In genomic region chr1:131137717-131138118, GRCm38 (mm10) we compare ENCODE assay signal across 8 mouse cellular contexts. TPM values are rescaled to one million over a fixed set of nuclear protein-coding genes. Genes with fewer than 3 reads are reported as not detected.
A peak's percentile ranks its signal among the peaks of the same experiment; 100 is the strongest.
DNase-seq lines count a peak whose midpoint lies in the region; ATAC-seq and TF ChIP-seq lines count a peak whose summit lies in the region.

No protein-coding gene starts in this region.

- H3K36me3 ChIP-seq in heart, embryonic 15.5 days = no peaks in the 10 kb centered on the region
- H3K36me3 ChIP-seq in C2C12 (ENCODE audit: control insufficient read depth, insufficient read depth) (no peaks in the 10 kb centered on the region), myocyte (ENCODE audit: control insufficient read depth, insufficient read depth) (no peaks in the 10 kb centered on the region)
- peaks cover 7% of the 10 kb centered on the region for H3K36me3 ChIP-seq in embryonic facial prominence, embryonic 10.5 days (replicated peaks)
- no peaks in the 10 kb centered on the region for H3K36me3 ChIP-seq in intestine, embryonic 14.5 days (ENCODE audit: control insufficient read depth, insufficient read depth, low read length)

- WGBS in heart, embryonic 15.5 days = 2% methylated on average over 35 of the region's 36 CpGs
- WGBS in embryonic facial prominence, embryonic 10.5 days = under 1% methylated on average over 36 of the region's 36 CpGs
- under 1% methylated on average over 33 of the region's 36 CpGs for WGBS in intestine, embryonic 14.5 days

- H3K9ac ChIP-seq in heart, embryonic 15.5 days = peak overlapping the region; percentile 80
- peak overlapping the region; percentile 63 for H3K9ac ChIP-seq in intestine, embryonic 14.5 days (ENCODE audit: low read length)

- no peaks in the 10 kb centered on the region for H3K27me3 ChIP-seq in heart, embryonic 15.5 days
- H3K27me3 ChIP-seq in C2C12 (ENCODE audit: control insufficient read depth, insufficient read depth, insufficient read length) = no peaks in the 10 kb centered on the region
- H3K27me3 ChIP-seq in embryonic facial prominence, embryonic 10.5 days (replicated peaks; ENCODE audit: low read depth, poor library complexity, severe bottlenecking) = no peaks in the 10 kb centered on the region
- H3K27me3 ChIP-seq in intestine, embryonic 14.5 days (replicated peaks; ENCODE audit: control insufficient read depth, insufficient read depth, low read length) = no peaks in the 10 kb centered on the region
- no peaks in the 10 kb centered on the region for H3K27me3 ChIP-seq in myocyte (ENCODE audit: control insufficient read depth, insufficient read depth, insufficient read length)

- TF ChIP-seq POLR2A in myocyte (IDR thresholded peaks at IDR 0.05; ENCODE audit: insufficient read length, low read depth) = no peak

- H3K79me2 ChIP-seq in C2C12 (ENCODE audit: control insufficient read depth, insufficient read depth) (peaks cover 51% of the 10 kb centered on the region), myocyte (ENCODE audit: control insufficient read depth, insufficient read depth) (no peaks in the 10 kb centered on the region)

- intact Hi-C loops in heart, postnatal 10 days (cut with DNase I) = loop anchor here (2.0 to 10.0 kb wide), 4 partner anchors 21 to 263 kb away; no protein-coding TSS in a partner anchor

- H3K4me2 ChIP-seq in heart, embryonic 15.5 days = peak overlapping the region; percentile 95
- H3K4me2 ChIP-seq in intestine, embryonic 14.5 days (ENCODE audit: low read length) = peak overlapping the region; percentile 86
- H3K4me2 ChIP-seq in myocyte (ENCODE audit: low read depth) = peak overlapping the region; percentile 63

- H3K79me3 ChIP-seq in C2C12 (ENCODE audit: low read depth) = peaks cover 27% of the 10 kb centered on the region

- H3ac ChIP-seq in C2C12 (ENCODE audit: control insufficient read depth, insufficient read length, low read depth) = peak overlapping the region; percentile 78
- peak overlapping the region; percentile 12 for H3ac ChIP-seq in myocyte (ENCODE audit: control insufficient read depth, insufficient read length)

- DNase-seq in heart, postnatal 10 days = no peak
- DNase-seq in embryonic facial prominence, embryonic 10.5 days (ENCODE audit: low spot score) = no peak
- no peak for DNase-seq in intestine, embryonic 14.5 days (ENCODE audit: low spot score)
- no peak for DNase-seq in cerebellum, adult 9-11 months
- DNase-seq in layer of hippocampus, postnatal 25 days (ENCODE audit: extremely low spot score in 1 of 2, low spot score in 1 of 2) = no peak

- peak; percentile 59 for ATAC-seq in heart, embryonic 15.5 days (replicated peaks; ENCODE audit: insufficient number of reproducible peaks, insufficient read depth, low FRiP score, low read depth)
- ATAC-seq in intestine, embryonic 14.5 days (replicated peaks; ENCODE audit: low FRiP score, low TSS enrichment, low read depth) = peak; percentile 84

- peak overlapping the region; percentile 86; the same call in 1 of the 2 replicates for H3K27ac ChIP-seq in heart, embryonic 15.5 days
- H3K27ac ChIP-seq in embryonic facial prominence, embryonic 10.5 days (replicated peaks) = peak overlapping the region; percentile 90
- H3K27ac ChIP-seq in intestine, embryonic 14.5 days (ENCODE audit: low read depth) = peak overlapping the region; percentile 95

- TF ChIP-seq CTCF in C2C12 (IDR thresholded peaks at IDR 0.05; ENCODE audit: control insufficient read depth, insufficient read depth, insufficient read length) = no peak

- peaks cover 12% of the 10 kb centered on the region; the same call in 1 of the 2 replicates for H3K4me1 ChIP-seq in heart, embryonic 15.5 days (replicated peaks)
- peaks cover 33% of the 10 kb centered on the region for H3K4me1 ChIP-seq in embryonic facial prominence, embryonic 10.5 days
- H3K4me1 ChIP-seq in intestine, embryonic 14.5 days (replicated peaks; ENCODE audit: control insufficient read depth, insufficient read depth, low read length) = 0 out of 2 replicates have a peak, but pooled peaks cover 4% of the 10 kb centered on the region

- H3K4me3 ChIP-seq in heart, embryonic 15.5 days = peak overlapping the region; percentile 95
- H3K4me3 ChIP-seq in C2C12 (ENCODE audit: insufficient read depth, poor library complexity, severe bottlenecking) = peak overlapping the region; percentile 59
- H3K4me3 ChIP-seq in embryonic facial prominence, embryonic 10.5 days = peak overlapping the region; percentile 76
- peak overlapping the region; percentile 86 for H3K4me3 ChIP-seq in intestine, embryonic 14.5 days (ENCODE audit: low read depth, low read length)
- peak overlapping the region; percentile 57 for H3K4me3 ChIP-seq in myocyte

- no peaks in the 10 kb centered on the region for H3K9me3 ChIP-seq in heart, embryonic 15.5 days (replicated peaks)
- no peaks in the 10 kb centered on the region for H3K9me3 ChIP-seq in embryonic facial prominence, embryonic 10.5 days
- H3K9me3 ChIP-seq in intestine, embryonic 14.5 days (ENCODE audit: control insufficient read depth, low read length) = no peaks in the 10 kb centered on the region

TF ChIP-seq in C2C12, 6 proteins besides CTCF, POLR2A, EP300 and RAD21:
- no peak for TF ChIP-seq FOSL1 (IDR thresholded peaks at IDR 0.05; ENCODE audit: insufficient read depth, low read length, poor library complexity, severe bottlenecking)
- no peak for TF ChIP-seq MYOD1 (IDR thresholded peaks at IDR 0.05; ENCODE audit: control insufficient read depth, insufficient read length, low read depth)
- no peak for TF ChIP-seq USF1 (IDR thresholded peaks at IDR 0.05; ENCODE audit: low read depth)
- no peak for TF ChIP-seq MAX (IDR thresholded peaks at IDR 0.05)
- no peak for TF ChIP-seq CEBPB (IDR thresholded peaks at IDR 0.05; ENCODE audit: low read depth)
- no peak for TF ChIP-seq MYOG (IDR thresholded peaks at IDR 0.05; ENCODE audit: control insufficient read depth, extremely low read depth, insufficient read length)
TF ChIP-seq in C2C12: peak in this region for 0.

TF ChIP-seq in myocyte, 11 proteins besides CTCF, POLR2A, EP300 and RAD21:
- TF ChIP-seq MYOG (IDR thresholded peaks at IDR 0.05; ENCODE audit: control insufficient read depth in 1 of 3, insufficient read depth in 1 of 3, insufficient read length in 2 of 3, low read depth in 2 of 3) (no peak), SRF (IDR thresholded peaks at IDR 0.05; ENCODE audit: control insufficient read depth, insufficient read length, low read depth) (no peak), POLR2AphosphoS2 (IDR thresholded peaks at IDR 0.05; ENCODE audit: insufficient read length, low read depth) (no peak), TCF12 (IDR thresholded peaks at IDR 0.05; ENCODE audit: insufficient read depth, poor library complexity, severe bottlenecking) (no peak), MYOD1 (IDR thresholded peaks at IDR 0.05; ENCODE audit: control insufficient read depth in 1 of 3, insufficient read length in 2 of 3, low read depth in 2 of 3) (no peak), USF1 (IDR thresholded peaks at IDR 0.05; ENCODE audit: low read depth) (no peak), MAX (IDR thresholded peaks at IDR 0.05; ENCODE audit: low read depth) (no peak)
TF ChIP-seq in myocyte: peak in this region for 0.

RNA-seq across cellular contexts. Expression of gene Dyrk3, which starts 0.4 kb away (rescaled TPM):
- polyA plus RNA-seq in heart, embryonic 15.5 days (2015; fragmentation: Nextera tagmentation; extraction: Ambion mirVana) = 1.7 and 2.5 TPM in 2 replicates
- under 1 TPM; 0.32 to 0.91 TPM for total RNA-seq in heart, postnatal 10 days (2021)
- 5.0 TPM for polyA plus RNA-seq in C2C12 (2012; fragmentation: generic; extraction: Trizol)
- polyA plus RNA-seq in embryonic facial prominence, embryonic 10.5 days (2016; fragmentation: Nextera tagmentation; extraction: Ambion mirVana) = 8.7 and 9.7 TPM in 2 replicates
- polyA plus RNA-seq in intestine, embryonic 14.5 days (2014; fragmentation: Nextera tagmentation; extraction: Ambion mirVana) = 5.6 and 5.7 TPM in 2 replicates
- polyA plus RNA-seq in myocyte (2012; fragmentation: generic; extraction: Trizol) = 2.7 TPM
- total RNA-seq in layer of hippocampus, postnatal 25 days (2021) = 10 to 100 TPM; 15.7 to 17.4 TPM

RNA-seq across cellular contexts. Expression of gene Eif2d, which starts 15.3 kb away (rescaled TPM):
- polyA plus RNA-seq in heart, embryonic 15.5 days (2015; fragmentation: Nextera tagmentation; extraction: Ambion mirVana) = 41.2 and 47.9 TPM in 2 replicates
- total RNA-seq in heart, postnatal 10 days (2021) = 10 to 100 TPM; 36.3 to 36.7 TPM
- polyA plus RNA-seq in C2C12 (2012; fragmentation: generic; extraction: Trizol) (33.3 TPM), myocyte (2012; fragmentation: generic; extraction: Trizol) (32.6 TPM)
- polyA plus RNA-seq in embryonic facial prominence, embryonic 10.5 days (2016; fragmentation: Nextera tagmentation; extraction: Ambion mirVana) = 66.9 and 70.3 TPM in 2 replicates
- 62.8 and 66.0 TPM in 2 replicates for polyA plus RNA-seq in intestine, embryonic 14.5 days (2014; fragmentation: Nextera tagmentation; extraction: Ambion mirVana)
- total RNA-seq in layer of hippocampus, postnatal 25 days (2021) = 10 to 100 TPM; 37.6 to 39.4 TPM

RNA-seq across cellular contexts. Expression of gene Mapkapk2, which starts 40.1 kb away (rescaled TPM):
- polyA plus RNA-seq in heart, embryonic 15.5 days (2015; fragmentation: Nextera tagmentation; extraction: Ambion mirVana) = 57.5 and 69.4 TPM in 2 replicates
- 100 to 1,000 TPM; 204 to 224 TPM for total RNA-seq in heart, postnatal 10 days (2021)
- polyA plus RNA-seq in C2C12 (2012; fragmentation: generic; extraction: Trizol) (87.0 TPM), myocyte (2012; fragmentation: generic; extraction: Trizol) (123 TPM)
- polyA plus RNA-seq in embryonic facial prominence, embryonic 10.5 days (2016; fragmentation: Nextera tagmentation; extraction: Ambion mirVana) = 44.4 and 45.4 TPM in 2 replicates
- polyA plus RNA-seq in intestine, embryonic 14.5 days (2014; fragmentation: Nextera tagmentation; extraction: Ambion mirVana) = 58.1 and 62.4 TPM in 2 replicates
- total RNA-seq in layer of hippocampus, postnatal 25 days (2021) = 10 to 100 TPM; 26.9 to 31.4 TPM
